Mouse (Mus musculus): Measurements from ENCODE around the gene Brip1. TPM values are rescaled to one million over a fixed set of nuclear protein-coding genes. Genes with fewer than 3 reads are reported as not detected.
A peak's percentile ranks its signal among the peaks of the same experiment; 100 is the strongest.
"Not testable (repeated sequence)": the region's sequence is repeated elsewhere in the genome, so short reads cannot be mapped to it uniquely, and the experiment has no call there.

Gene Brip1
- polyA plus RNA-seq, 1 experiment from 2014 or later: 4.5 TPM

GRCm38 (mm10) chr11:86209123-86209522 is 8.1 kb upstream of the Brip1 start:
- Histone ChIP-seq H3K4me2 (ENCODE audit: low read depth, low read length) (no peak overlapping the region), H3K4me3 (ENCODE audit: low read depth, low read length) (no peak overlapping the region), H3K27me3 (ENCODE audit: insufficient read depth, low read length) (no peaks in the 10 kb centered on the region), H3K9me3 (ENCODE audit: low read length) (no peaks in the 10 kb centered on the region), H3K9ac (replicated peaks) (no peak overlapping the region), H3K4me1 (ENCODE audit: insufficient read depth) (no peaks in the 10 kb centered on the region), H3K36me3 (replicated peaks; ENCODE audit: insufficient read depth, low read length) (peaks cover 67% of the 10 kb centered on the region), H3K27ac (ENCODE audit: low read depth) (no peak overlapping the region)
- ATAC-seq (no peak), DNase-seq (no peak)
- 83% methylated on average over 2 of the region's 2 CpGs for WGBS (ENCODE audit: insufficient replicate concordance)
- TF ChIP-seq EP300 (IDR thresholded peaks at IDR 0.05; ENCODE audit: low read depth) (no peak), CTCF (IDR thresholded peaks at IDR 0.05; ENCODE audit: low read depth) (no peak)

DNA sequence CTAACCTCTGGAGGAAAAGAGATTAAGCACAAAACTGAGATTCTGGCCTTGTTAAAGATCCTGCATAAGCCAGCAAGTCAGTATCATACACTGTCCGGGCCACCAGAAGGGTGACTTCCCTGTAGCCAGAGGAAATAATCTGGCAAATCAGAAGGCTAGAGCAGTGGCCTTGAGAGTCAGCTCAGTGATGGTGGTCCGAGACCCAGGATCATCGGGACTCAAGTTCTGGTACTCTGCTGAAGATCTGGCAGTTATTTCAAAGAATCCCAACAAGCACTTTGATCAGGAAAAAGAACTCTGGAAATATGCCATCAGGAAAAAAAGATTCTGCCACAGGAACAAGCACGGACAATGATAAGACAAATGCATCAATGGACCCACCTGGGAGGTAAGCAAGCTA is 4.9 kb upstream of the Brip1 start:
- DNase-seq: no peak
- Histone ChIP-seq H3K4me3 (ENCODE audit: low read depth, low read length) (no peak overlapping the region), H3K9me3 (ENCODE audit: low read length) (no peaks in the 10 kb centered on the region), H3K27me3 (ENCODE audit: insufficient read depth, low read length) (no peaks in the 10 kb centered on the region), H3K4me1 (ENCODE audit: insufficient read depth) (peaks cover 10% of the 10 kb centered on the region; the same call in 1 of the 2 replicates), H3K4me2 (ENCODE audit: low read depth, low read length) (no peak overlapping the region), H3K9ac (replicated peaks) (no peak overlapping the region), H3K27ac (ENCODE audit: low read depth) (no peak overlapping the region), H3K36me3 (replicated peaks; ENCODE audit: insufficient read depth, low read length) (peaks cover 62% of the 10 kb centered on the region)
- TF ChIP-seq EP300 (IDR thresholded peaks at IDR 0.05; ENCODE audit: low read depth) (no peak), CTCF (IDR thresholded peaks at IDR 0.05; ENCODE audit: low read depth) (no peak)
- WGBS (ENCODE audit: insufficient replicate concordance): 91% methylated on average over 4 of the region's 4 CpGs
- ATAC-seq: no peak

- 96% methylated on average over 5 of the region's 5 CpGs for WGBS (ENCODE audit: insufficient replicate concordance)
- ATAC-seq (no peak), DNase-seq (no peak)
- no peaks in the 10 kb centered on the region for H3K27me3 ChIP-seq (ENCODE audit: insufficient read depth, low read length)
- no peak overlapping the region for H3K9ac ChIP-seq (replicated peaks)
- no peaks in the 10 kb centered on the region for H3K9me3 ChIP-seq (ENCODE audit: low read length)
- TF ChIP-seq CTCF (IDR thresholded peaks at IDR 0.05; ENCODE audit: low read depth) (no peak), EP300 (IDR thresholded peaks at IDR 0.05; ENCODE audit: low read depth) (no peak)
- H3K4me2 ChIP-seq (ENCODE audit: low read depth, low read length): no peak overlapping the region
- H3K36me3 ChIP-seq (replicated peaks; ENCODE audit: insufficient read depth, low read length): peaks cover 59% of the 10 kb centered on the region
- no peak overlapping the region for H3K4me3 ChIP-seq (ENCODE audit: low read depth, low read length)
- H3K27ac ChIP-seq (ENCODE audit: low read depth): no peak overlapping the region
- peaks cover 12% of the 10 kb centered on the region for H3K4me1 ChIP-seq (ENCODE audit: insufficient read depth)
These were observed 4.0 kb upstream of the Brip1 start for GRCm38 (mm10) chr11:86205031-86205430.

- H3K4me1 ChIP-seq (ENCODE audit: insufficient read depth): peaks cover 16% of the 10 kb centered on the region
- TF ChIP-seq EP300 (IDR thresholded peaks at IDR 0.05; ENCODE audit: low read depth): no peak
- no peak for TF ChIP-seq CTCF (IDR thresholded peaks at IDR 0.05; ENCODE audit: low read depth)
- ATAC-seq (no peak), DNase-seq (peak; percentile 45)
- peak overlapping the region; percentile 84 for H3K4me2 ChIP-seq (ENCODE audit: low read depth, low read length)
- H3K9me3 ChIP-seq (ENCODE audit: low read length): no peaks in the 10 kb centered on the region
- H3K27me3 ChIP-seq (ENCODE audit: insufficient read depth, low read length): no peaks in the 10 kb centered on the region
- 24% methylated on average over 16 of the region's 16 CpGs for WGBS (ENCODE audit: insufficient replicate concordance)
- H3K27ac ChIP-seq (ENCODE audit: low read depth): peak overlapping the region; percentile 89
- H3K4me3 ChIP-seq (ENCODE audit: low read depth, low read length): peak overlapping the region; percentile 84
- H3K36me3 ChIP-seq (replicated peaks; ENCODE audit: insufficient read depth, low read length): peaks cover 36% of the 10 kb centered on the region
- peak overlapping the region; percentile 84 for H3K9ac ChIP-seq (replicated peaks)
These were observed 1.1 kb upstream of the Brip1 start for GRCm38 (mm10) chr11:86201901-86202675.

- H3K9ac ChIP-seq (replicated peaks): peak overlapping the region; percentile 70
- 2% methylated on average over 21 of the region's 21 CpGs for WGBS (ENCODE audit: insufficient replicate concordance)
- H3K9me3 ChIP-seq (ENCODE audit: low read length): no peaks in the 10 kb centered on the region
These were observed 452 bp downstream of the Brip1 start for GRCm38 (mm10) chr11:86200460-86201021.

DNA sequence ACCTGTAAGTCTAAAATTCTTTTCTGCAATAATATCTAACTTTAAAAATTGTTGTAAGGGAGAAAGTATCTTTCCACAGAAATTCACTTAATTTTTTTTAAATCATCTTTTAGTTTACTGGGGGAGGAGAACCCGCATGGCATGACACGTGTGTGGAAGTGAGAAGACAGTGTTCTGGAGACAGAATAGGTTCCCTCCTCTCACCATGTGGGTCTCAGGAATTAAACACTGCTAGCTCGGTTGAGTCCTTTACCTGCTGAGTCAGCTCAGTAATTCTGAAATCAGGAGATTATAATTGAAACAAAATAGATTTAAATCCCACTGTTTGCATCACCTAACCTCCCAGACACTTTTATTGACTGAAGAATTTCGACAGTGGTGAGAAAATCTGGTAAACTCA is 1.3 kb downstream of the Brip1 start:
- peak overlapping the region; percentile 70 for H3K9ac ChIP-seq (replicated peaks)
- H3K9me3 ChIP-seq (ENCODE audit: low read length): no peaks in the 10 kb centered on the region
- H3K4me2 ChIP-seq (ENCODE audit: low read depth, low read length): peak overlapping the region; percentile 85
- WGBS (ENCODE audit: insufficient replicate concordance): 42% methylated on average over 4 of the region's 4 CpGs
- H3K36me3 ChIP-seq (replicated peaks; ENCODE audit: insufficient read depth, low read length): peaks cover 17% of the 10 kb centered on the region
- peak overlapping the region; percentile 84 for H3K4me3 ChIP-seq (ENCODE audit: low read depth, low read length)
- TF ChIP-seq CTCF (IDR thresholded peaks at IDR 0.05; ENCODE audit: low read depth) (no peak), EP300 (IDR thresholded peaks at IDR 0.05; ENCODE audit: low read depth) (0 out of 2 replicates have a peak, but pooled peaks have one; percentile 15)
- DNase-seq (no peak), ATAC-seq (no peak)
- peaks cover 16% of the 10 kb centered on the region for H3K4me1 ChIP-seq (ENCODE audit: insufficient read depth)
- H3K27me3 ChIP-seq (ENCODE audit: insufficient read depth, low read length): no peaks in the 10 kb centered on the region
- no peak overlapping the region for H3K27ac ChIP-seq (ENCODE audit: low read depth)

More at GRCm38 (mm10) chr11:86200460-86201021, 452 bp downstream of the Brip1 start:
- ATAC-seq (peak; percentile 60), DNase-seq (no peak)
- Histone ChIP-seq H3K4me2 (ENCODE audit: low read depth, low read length) (peak overlapping the region; percentile 85), H3K4me3 (ENCODE audit: low read depth, low read length) (peak overlapping the region; percentile 84), H3K4me1 (ENCODE audit: insufficient read depth) (peaks cover 16% of the 10 kb centered on the region), H3K27me3 (ENCODE audit: insufficient read depth, low read length) (no peaks in the 10 kb centered on the region), H3K36me3 (replicated peaks; ENCODE audit: insufficient read depth, low read length) (peaks cover 20% of the 10 kb centered on the region), H3K27ac (ENCODE audit: low read depth) (peak overlapping the region; percentile 83)
- no peak for TF ChIP-seq CTCF (IDR thresholded peaks at IDR 0.05; ENCODE audit: low read depth)
- TF ChIP-seq EP300 (IDR thresholded peaks at IDR 0.05; ENCODE audit: low read depth): no peak

DNA sequence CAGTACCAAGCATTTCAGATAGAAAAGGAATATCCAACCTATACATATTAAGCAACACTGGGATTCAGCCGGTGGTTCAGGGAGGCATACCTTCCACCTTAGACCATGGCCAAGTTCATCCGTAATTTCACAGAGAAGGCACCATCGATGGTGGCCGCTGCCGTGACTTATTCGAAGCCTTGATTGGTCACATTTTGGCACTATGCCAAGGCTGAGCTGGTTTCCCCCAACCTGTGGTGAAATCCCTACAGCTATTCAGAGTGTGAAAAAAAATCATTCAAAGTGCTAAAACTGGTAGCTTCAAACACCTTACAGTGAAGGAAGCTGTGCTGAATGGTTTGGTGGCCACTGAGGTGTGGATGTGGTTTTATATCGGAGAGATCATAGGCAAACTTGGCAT is 15.8 kb downstream of the Brip1 start:
- ATAC-seq; H3K9me3 ChIP-seq (ENCODE audit: low read length); H3K4me2 ChIP-seq (ENCODE audit: low read depth, low read length); H3K27ac ChIP-seq (ENCODE audit: low read depth); H3K36me3 ChIP-seq (replicated peaks; ENCODE audit: insufficient read depth, low read length); H3K27me3 ChIP-seq (ENCODE audit: insufficient read depth, low read length); H3K4me3 ChIP-seq (ENCODE audit: low read depth, low read length); H3K9ac ChIP-seq (replicated peaks); H3K4me1 ChIP-seq (ENCODE audit: insufficient read depth); DNase-seq: not testable (repeated sequence)
- 88% methylated on average over 7 of the region's 7 CpGs for WGBS (ENCODE audit: insufficient replicate concordance)

Measured in liver, postnatal 0 days (tissue).